Mouse (Mus musculus) G1E (cell line): ENCODE results near the gene Prkag3.

Experiments
- CTCF ChIP-seq: IDR thresholded peaks from 2 replicates; pipeline ENCODE4 v1.5.1; 2012; ENCODE audit warnings: low read depth, low read length, inconsistent platforms, mixed read lengths
- GATA2 ChIP-seq: IDR thresholded peaks from 2 replicates; pipeline ENCODE4 v1.6.1; 2012; ENCODE audit warnings: low read depth, low read length, inconsistent platforms, borderline replicate concordance
- POLR2AphosphoS5 ChIP-seq: IDR thresholded peaks from 2 replicates; pipeline ENCODE4 v1.6.1; 2012; ENCODE audit warnings: low read depth, low read length, inconsistent platforms; ENCODE audit not compliant: insufficient replicate concordance
- TAL1 ChIP-seq: conservative IDR thresholded peaks from 2 replicates; pipeline ENCODE4 v1.6.1; 2012; ENCODE audit warnings: low read depth, low read length, inconsistent platforms, mixed read lengths

- TF ChIP-seq CTCF (no peak), GATA2 (no peak), POLR2AphosphoS5 (no peak), TAL1 (no peak)
Observed at GRCm38 (mm10) chr1:74754175-74754785, 5.3 kb upstream of the Prkag3 start.
